Comparison of ENCODE assay signal across 16 mouse cellular contexts in the genomic region with DNA sequence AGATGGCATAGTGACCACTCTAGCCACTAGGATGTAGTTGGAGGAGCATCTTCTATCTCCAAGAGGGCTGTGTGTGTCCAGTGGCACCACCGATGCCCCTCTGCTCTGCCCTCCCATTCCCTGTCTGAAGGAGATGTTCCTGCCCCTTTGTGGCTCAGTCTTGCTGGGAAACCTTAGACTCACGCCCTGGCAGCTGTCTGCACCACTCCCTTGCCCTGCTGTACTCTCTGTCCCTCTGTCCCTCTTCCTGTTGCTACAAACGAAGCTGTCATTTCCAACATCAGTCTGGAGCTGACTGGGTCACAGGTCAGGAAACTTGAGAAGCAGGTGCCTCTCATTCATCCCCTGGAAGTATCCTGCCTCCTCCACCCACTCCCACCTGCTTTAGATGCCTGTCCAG.
"Had no signal": no experiment of that assay in that cellular context is flagged by ENCODE, and none has a peak within 500 bp of the region (broad histone marks: within the 10 kb centered on the region; RNA-seq: fewer than 3 reads in every experiment).

No protein-coding gene starts in this region.

- H3K4me2 ChIP-seq: heart, embryonic 12.5 days; hindbrain, embryonic 13.5 days; hindbrain, embryonic 15.5 days; limb, embryonic 15.5 days; liver, embryonic 11.5 days; liver, embryonic 13.5 days; liver, embryonic 15.5 days had no signal

- H3K9ac ChIP-seq: heart, embryonic 12.5 days; hindbrain, embryonic 13.5 days; hindbrain, embryonic 15.5 days; limb, embryonic 13.5 days; limb, embryonic 15.5 days; liver, embryonic 13.5 days; liver, embryonic 15.5 days had no signal

- H3K27ac ChIP-seq: heart, embryonic 10.5 days; hindbrain, embryonic 13.5 days; hindbrain, embryonic 15.5 days; hindbrain, postnatal 0 days; layer of hippocampus, adult 2 months; left cerebral cortex, adult 2 months; limb, embryonic 13.5 days; limb, embryonic 15.5 days; liver, embryonic 13.5 days; liver, embryonic 15.5 days had no signal

- ATAC-seq: hindbrain, postnatal 0 days had no signal

- H3K9me3 ChIP-seq: heart, embryonic 10.5 days; heart, embryonic 12.5 days; hindbrain, embryonic 13.5 days; hindbrain, embryonic 15.5 days; limb, embryonic 13.5 days; limb, embryonic 15.5 days; liver, embryonic 13.5 days; liver, embryonic 15.5 days had no signal

- H3K4me3 ChIP-seq: heart, embryonic 10.5 days; heart, embryonic 12.5 days; hindbrain, embryonic 13.5 days; hindbrain, embryonic 15.5 days; layer of hippocampus, adult 2 months; left cerebral cortex, adult 2 months; limb, embryonic 13.5 days; limb, embryonic 15.5 days; liver, embryonic 13.5 days; liver, embryonic 15.5 days had no signal

- H3K36me3 ChIP-seq: heart, embryonic 10.5 days; heart, embryonic 12.5 days; hindbrain, embryonic 13.5 days; hindbrain, embryonic 15.5 days; limb, embryonic 13.5 days; limb, embryonic 15.5 days; liver, embryonic 13.5 days; liver, embryonic 15.5 days had no signal

- DNase-seq: gastrocnemius, postnatal 36 days; kidney, adult 18-20 months; kidney, adult 8-10 months; left cerebral cortex, postnatal 4 days; liver, embryonic 13.5 days had no signal

- H3K27me3 ChIP-seq: hindbrain, embryonic 15.5 days had no signal

- H3K4me1 ChIP-seq: liver, embryonic 13.5 days; liver, embryonic 15.5 days had no signal
